21 mouse cellular contexts compared by ENCODE assay signal in genomic region chr11:35177564-35177963, GRCm38 (mm10). TPM values are rescaled to one million over a fixed set of nuclear protein-coding genes. Genes with fewer than 3 reads are reported as not detected.
DNase-seq lines count a peak whose midpoint lies in the region; ATAC-seq and TF ChIP-seq lines count a peak whose summit lies in the region.
"Had no signal": no experiment of that assay in that cellular context is flagged by ENCODE, and none has a peak within 500 bp of the region (broad histone marks: within the 10 kb centered on the region; RNA-seq: fewer than 3 reads in every experiment).

No protein-coding gene starts in this region.

- WGBS in lung, embryonic 16.5 days = 59% methylated on average over 7 of the region's 7 CpGs
- 88% methylated on average over 7 of the region's 7 CpGs for WGBS in hindbrain, embryonic 14.5 days

- peaks cover 13% of the 10 kb centered on the region; the same call in 1 of the 2 replicates for H3K4me1 ChIP-seq in lung, embryonic 16.5 days (replicated peaks; ENCODE audit: control insufficient read depth, insufficient read depth, low read length)
- H3K4me1 ChIP-seq in hindbrain, embryonic 14.5 days (replicated peaks; ENCODE audit: control insufficient read depth, insufficient read depth, low read length) = no peaks in the 10 kb centered on the region
- H3K4me1 ChIP-seq: hindbrain, embryonic 15.5 days had no signal

- no peak overlapping the region for H3K4me2 ChIP-seq in lung, embryonic 16.5 days (ENCODE audit: low read depth, low read length)
- no peak overlapping the region for H3K4me2 ChIP-seq in hindbrain, embryonic 14.5 days (replicated peaks)
- H3K4me2 ChIP-seq: forebrain, embryonic 12.5 days; hindbrain, embryonic 15.5 days had no signal

- no peak overlapping the region for H3K4me3 ChIP-seq in layer of hippocampus, adult 2 months
- H3K4me3 ChIP-seq in lung, embryonic 16.5 days (ENCODE audit: low read length) = no peak overlapping the region
- H3K4me3 ChIP-seq in hindbrain, embryonic 14.5 days (replicated peaks; ENCODE audit: low read length) = no peak overlapping the region
- H3K4me3 ChIP-seq: embryonic facial prominence, embryonic 13.5 days; forebrain, embryonic 12.5 days; heart, adult 2 months; hindbrain, embryonic 10.5 days; hindbrain, embryonic 15.5 days had no signal

- peak; percentile 56; the same call in 1 of the 2 replicates for ATAC-seq in lung, embryonic 16.5 days (ENCODE audit: low read depth)
- ATAC-seq in hindbrain, embryonic 14.5 days (ENCODE audit: low FRiP score) = no peak
- ATAC-seq: CD4-positive, CD25-positive, alpha-beta regulatory T cell, adult 4 months; forebrain, embryonic 16.5 days had no signal

- DNase-seq in layer of hippocampus, adult 2 months (ENCODE audit: low spot score in 2 of 2) = no peak
- no peak for DNase-seq in layer of hippocampus, postnatal 36 days
- DNase-seq in lung, postnatal 25 days (ENCODE audit: low spot score) = peak; percentile 31
- DNase-seq in right cerebral cortex, adult 18-20 months = no peak
- DNase-seq in hindbrain, embryonic 14.5 days (ENCODE audit: low spot score) = no peak
- DNase-seq in thymus, postnatal 4 days = no peak
- DNase-seq: adrenal gland, postnatal 10 days; B cell, adult 2 months; cerebellum, adult 11-12 months; cerebellum, adult 9-10 months; cerebellum, postnatal 25 days; gastrocnemius, postnatal 14 days; heart, adult 2 months had no signal

- H3K9ac ChIP-seq in lung, embryonic 16.5 days (ENCODE audit: low read length) = no peak overlapping the region
- H3K9ac ChIP-seq in hindbrain, embryonic 14.5 days = no peak overlapping the region
- H3K9ac ChIP-seq: embryonic facial prominence, embryonic 13.5 days; forebrain, embryonic 12.5 days; hindbrain, embryonic 15.5 days had no signal

- peak overlapping the region; percentile 39 for H3K27ac ChIP-seq in layer of hippocampus, adult 2 months
- no peak overlapping the region for H3K27ac ChIP-seq in lung, embryonic 16.5 days (ENCODE audit: low read length)
- H3K27ac ChIP-seq in hindbrain, embryonic 14.5 days = no peak overlapping the region
- H3K27ac ChIP-seq: embryonic facial prominence, embryonic 13.5 days; forebrain, embryonic 12.5 days; heart, adult 2 months; hindbrain, embryonic 10.5 days; hindbrain, embryonic 15.5 days had no signal

- no peaks in the 10 kb centered on the region for H3K27me3 ChIP-seq in lung, embryonic 16.5 days (ENCODE audit: control insufficient read depth, insufficient read depth, low read depth, low read length)
- no peaks in the 10 kb centered on the region for H3K27me3 ChIP-seq in hindbrain, embryonic 14.5 days (ENCODE audit: control insufficient read depth, insufficient read depth, low read length)
- H3K27me3 ChIP-seq: embryonic facial prominence, embryonic 13.5 days; forebrain, embryonic 12.5 days; hindbrain, embryonic 15.5 days had no signal

- no peaks in the 10 kb centered on the region for H3K36me3 ChIP-seq in lung, embryonic 16.5 days (ENCODE audit: control insufficient read depth, insufficient read depth, low read length)
- no peaks in the 10 kb centered on the region for H3K36me3 ChIP-seq in hindbrain, embryonic 14.5 days (replicated peaks; ENCODE audit: control insufficient read depth, insufficient read depth)
- H3K36me3 ChIP-seq: forebrain, embryonic 12.5 days; G1E; hindbrain, embryonic 10.5 days; hindbrain, embryonic 15.5 days had no signal

- TF ChIP-seq CTCF in layer of hippocampus, adult 2 months (conservative IDR thresholded peaks at IDR 0.05) = no peak

- no peaks in the 10 kb centered on the region for H3K9me3 ChIP-seq in lung, embryonic 16.5 days (ENCODE audit: control insufficient read depth, low read length)
- no peaks in the 10 kb centered on the region for H3K9me3 ChIP-seq in hindbrain, embryonic 14.5 days (ENCODE audit: control insufficient read depth, low read length)
- H3K9me3 ChIP-seq: embryonic facial prominence, embryonic 13.5 days; forebrain, embryonic 12.5 days; hindbrain, embryonic 10.5 days; hindbrain, embryonic 15.5 days had no signal

RNA-seq across cellular contexts. Expression of gene Slit3, which starts 56.5 kb away (rescaled TPM):
- total RNA-seq in layer of hippocampus, adult 2 months (2021) = 100 to 1,000 TPM in 1 of 2 experiments, 10 to 100 TPM in 1; 98.9 to 106 TPM
- 100 to 1,000 TPM in 1 of 2 experiments, 10 to 100 TPM in 1; 91.0 to 112 TPM for total RNA-seq in layer of hippocampus, postnatal 36 days (2021)
- 9.1 and 9.2 TPM in 2 replicates for polyA plus RNA-seq in lung, embryonic 16.5 days (2015; fragmentation: Nextera tagmentation; extraction: Ambion mirVana)
- 10.2 and 14.3 TPM in 2 replicates for polyA plus RNA-seq in hindbrain, embryonic 14.5 days (2014; fragmentation: Nextera tagmentation; extraction: Ambion mirVana)
- polyA plus RNA-seq: CD4-positive, CD25-positive, alpha-beta regulatory T cell, adult 4 months; G1E had no signal
